Mouse (Mus musculus) monocyte, adult 5-6 weeks (primary cell): Measurements from ENCODE around the gene Slc25a34. TPM values are rescaled to one million over a fixed set of nuclear protein-coding genes. Genes with fewer than 3 reads are reported as not detected.
A peak's percentile ranks its signal among the peaks of the same experiment; 100 is the strongest.

Experiments
- ATAC-seq: fragments of 153-309, 156-312 bp; replicated peaks from 2 replicates; pipeline ENCODE4 v1.8.0; 2017; ENCODE audit warnings: mild to moderate bottlenecking; ENCODE audit not compliant: low TSS enrichment, insufficient number of reproducible peaks, severe bottlenecking, poor library complexity, low FRiP score
- total RNA-seq: library from RNA; stranded (forward); fragments of 200-1000, 200-491, 200-594 nt; gene quantifications from 3 replicates; pipeline ENCODE4 v1.2.3, GENCODE M21; 2017

The Slc25a34 gene
- total RNA-seq, 1 experiment from 2014 or later: not detected

DNA sequence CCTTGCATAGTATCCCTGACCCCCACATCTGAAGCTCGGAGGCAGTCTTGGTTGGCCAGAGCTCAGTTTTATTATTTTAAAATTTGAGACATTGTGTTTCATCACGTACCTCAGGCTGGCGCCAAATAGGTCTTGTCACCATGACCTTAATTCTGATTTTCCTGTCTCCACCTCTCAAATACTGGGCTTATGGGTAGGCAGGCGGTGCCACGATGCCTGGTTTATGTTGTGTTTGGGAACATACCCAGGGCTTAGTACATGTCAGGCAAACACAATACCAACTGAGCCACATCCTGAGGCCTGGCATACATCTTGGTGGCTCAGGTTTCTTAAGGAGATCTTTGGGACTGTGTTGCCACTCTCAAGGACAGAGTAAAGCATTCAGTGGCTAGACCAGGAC, 1.0 kb downstream of the Slc25a34 start:
- ATAC-seq: no peak

DNA sequence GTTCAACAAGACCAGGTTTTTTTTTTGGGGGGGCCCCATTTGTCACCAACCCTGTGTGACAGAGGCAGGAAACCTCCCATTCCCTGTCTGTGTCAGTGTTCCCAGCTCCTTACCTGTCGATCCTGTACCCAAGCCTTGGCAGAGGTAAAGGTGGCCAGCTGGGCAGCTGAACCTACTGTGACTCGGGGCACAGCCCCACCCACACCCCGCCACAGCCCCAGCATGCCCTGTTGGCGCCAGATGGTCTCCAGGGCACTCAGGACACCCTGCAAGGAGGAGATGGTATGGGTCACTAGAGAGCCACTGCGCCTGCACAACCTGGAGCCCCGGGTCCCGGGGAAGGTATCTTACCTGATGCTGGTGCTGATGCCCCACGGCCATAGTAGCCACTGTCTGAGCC, 1.5 kb downstream of the Slc25a34 start:
- ATAC-seq: no peak

DNA sequence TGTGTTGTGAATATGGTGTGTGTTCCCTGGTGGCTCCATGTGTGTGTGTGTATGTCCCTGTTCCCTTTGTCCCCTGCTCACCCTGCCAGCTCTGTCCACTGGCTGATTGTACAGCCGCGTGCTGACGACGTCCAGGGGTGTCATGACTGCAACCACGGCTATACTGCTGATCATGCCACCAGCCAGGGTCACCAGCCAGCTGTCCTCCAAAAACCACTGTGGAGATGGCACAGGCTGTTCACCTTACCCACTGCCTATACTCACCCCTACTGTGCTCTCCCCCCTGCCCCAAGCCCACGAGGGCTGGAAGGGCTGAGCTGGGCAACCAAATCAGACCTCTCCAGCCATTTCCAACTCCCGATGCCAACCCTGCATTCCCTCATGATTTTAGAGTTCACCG, 2.3 kb downstream of the Slc25a34 start:
- no peak for ATAC-seq

DNA sequence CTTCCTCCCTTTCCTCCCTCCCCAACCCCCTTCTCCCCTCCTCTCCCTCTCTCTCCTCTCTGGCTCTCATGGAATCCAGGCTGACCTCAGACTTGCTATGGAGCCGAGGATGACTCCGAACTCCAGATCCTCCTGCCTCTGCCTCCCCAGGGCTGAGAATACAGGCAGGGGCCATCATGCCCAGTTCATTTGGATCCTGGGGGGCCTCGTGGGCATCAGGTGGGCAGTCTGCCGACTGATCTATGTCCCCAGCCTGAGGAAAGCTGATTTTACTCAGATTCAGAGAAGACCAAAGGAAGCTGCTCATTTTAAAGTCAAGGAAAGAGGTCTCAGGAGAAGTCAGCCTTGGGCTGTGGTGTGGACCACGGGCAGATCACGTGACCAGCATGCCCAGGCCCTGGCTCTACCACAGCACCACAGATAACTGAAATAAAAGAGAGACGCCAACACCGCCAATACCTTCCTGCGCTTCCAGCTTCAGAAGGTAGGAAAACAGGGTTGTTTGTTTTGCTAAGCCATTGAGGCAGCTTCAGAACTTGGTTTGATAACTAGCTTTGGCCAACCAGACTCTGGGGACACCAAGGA, 4.2 kb downstream of the Slc25a34 start:
- ATAC-seq: no peak

DNA sequence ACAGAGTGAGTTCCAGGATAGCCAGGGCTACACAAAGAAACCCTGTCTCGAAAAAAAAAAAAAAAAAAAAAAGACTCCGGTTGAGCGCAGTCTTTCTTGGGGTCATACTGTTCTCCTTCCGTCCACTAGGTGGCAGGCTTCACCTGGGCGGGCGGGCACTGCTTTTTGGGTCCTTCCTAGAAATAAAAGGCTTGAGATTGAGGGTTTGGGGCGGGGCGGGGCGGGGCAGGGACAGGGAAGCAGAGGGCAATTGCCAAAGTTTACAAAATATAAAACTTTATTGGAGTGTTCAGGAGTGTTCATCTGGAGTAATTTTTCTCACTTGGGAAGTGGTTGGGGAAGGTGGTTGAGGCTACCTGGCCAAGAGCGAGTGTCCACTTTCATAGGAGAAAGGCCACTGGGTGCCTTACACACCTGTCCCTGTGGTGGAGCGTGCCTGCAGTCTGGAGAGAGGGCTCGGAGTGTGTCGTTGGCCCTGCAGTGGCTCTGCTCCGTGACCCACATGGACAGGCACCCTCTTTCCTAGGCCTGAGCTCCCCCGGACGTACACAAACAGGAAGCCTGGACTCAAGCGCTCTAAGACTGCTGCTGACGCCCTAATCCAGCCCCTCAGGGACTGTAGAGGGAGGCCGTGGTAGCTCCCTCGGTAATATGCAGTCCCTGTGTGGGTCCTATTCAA, 4.9 kb downstream of the Slc25a34 start, which contains the start of gene Tmem82:
Tmem82 (minus strand) TSS at position 69 of the 679 bp plus-strand sequence.
- ATAC-seq: peak; percentile 55; the same call in 1 of the 2 replicates

GRCm38 (mm10) chr4:141617863-141618564, 5.6 kb downstream of the Slc25a34 start:
- no peak for ATAC-seq

DNA sequence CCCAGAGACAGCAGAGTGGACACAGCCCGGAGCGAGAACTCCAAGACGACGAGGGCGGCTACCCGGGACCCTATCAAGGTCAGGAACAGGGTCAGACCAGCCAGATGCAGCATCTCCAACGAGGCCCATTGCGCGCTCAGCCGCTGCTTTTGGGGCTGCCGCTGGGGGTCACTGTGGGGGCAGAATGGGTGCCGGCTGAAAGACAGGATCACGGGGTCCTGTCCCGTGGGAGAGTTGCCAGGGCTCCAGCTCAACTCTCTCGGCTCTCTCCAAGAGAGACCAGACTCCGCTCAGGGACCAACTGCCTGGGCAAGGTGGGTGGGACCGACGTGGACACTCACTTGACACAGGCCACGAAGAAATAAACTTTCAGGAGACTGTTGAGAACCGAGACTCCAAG, 6.3 kb downstream of the Slc25a34 start:
- ATAC-seq: no peak

GRCm38 (mm10) chr4:141616811-141617210, 6.8 kb downstream of the Slc25a34 start:
- ATAC-seq: no peak

- ATAC-seq: no peak
Observed at GRCm38 (mm10) chr4:141614946-141615345, 8.7 kb downstream of the Slc25a34 start.

GRCm38 (mm10) chr4:141609538-141609937, 14.1 kb downstream of the Slc25a34 start:
- ATAC-seq: no peak

DNA sequence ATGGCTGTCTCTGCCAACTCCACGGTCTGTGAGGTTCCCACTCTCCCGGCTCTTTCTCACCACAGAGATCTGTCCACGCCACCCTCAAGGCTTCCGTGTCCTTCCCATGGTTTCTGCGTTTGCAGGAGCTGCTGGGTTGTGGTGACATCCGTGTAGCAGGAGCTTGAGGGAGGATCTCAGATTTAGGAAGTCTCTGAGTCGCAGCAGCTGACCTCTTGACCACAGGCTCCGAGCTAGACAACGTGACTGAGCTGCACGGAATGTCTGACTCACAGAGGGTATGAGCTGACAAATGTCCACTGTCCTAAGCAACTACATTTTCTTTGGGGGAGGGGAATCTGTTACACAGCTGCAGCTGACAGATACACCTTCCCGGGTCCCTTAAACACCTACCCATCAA, 17.8 kb downstream of the Slc25a34 start, which contains the start of gene Fblim1:
Fblim1 (minus strand) TSS at position 236 of the 400 bp plus-strand sequence.
- no peak for ATAC-seq

DNA sequence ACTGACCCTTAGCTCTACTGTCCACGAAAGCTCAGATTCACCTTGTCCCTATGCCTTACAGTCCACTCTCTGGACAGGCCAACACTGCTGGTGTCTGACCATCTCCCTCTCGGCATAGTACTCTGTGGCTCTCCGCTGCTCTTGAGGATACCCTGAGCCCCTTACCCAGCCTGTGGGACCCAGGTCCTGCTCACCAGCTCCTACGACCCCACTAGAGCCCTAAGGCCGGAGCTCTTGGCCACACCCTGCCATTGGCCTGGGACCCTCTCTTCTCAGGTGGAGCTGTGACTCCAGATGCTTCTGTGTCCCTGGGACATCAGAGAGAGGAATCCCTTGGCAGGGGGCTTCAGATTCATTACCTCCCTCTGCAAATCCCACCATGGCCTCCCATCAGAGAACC, 18.2 kb downstream of the Slc25a34 start:
- ATAC-seq: 0 out of 2 replicates have a peak, but pooled peaks have one; percentile 17

DNA sequence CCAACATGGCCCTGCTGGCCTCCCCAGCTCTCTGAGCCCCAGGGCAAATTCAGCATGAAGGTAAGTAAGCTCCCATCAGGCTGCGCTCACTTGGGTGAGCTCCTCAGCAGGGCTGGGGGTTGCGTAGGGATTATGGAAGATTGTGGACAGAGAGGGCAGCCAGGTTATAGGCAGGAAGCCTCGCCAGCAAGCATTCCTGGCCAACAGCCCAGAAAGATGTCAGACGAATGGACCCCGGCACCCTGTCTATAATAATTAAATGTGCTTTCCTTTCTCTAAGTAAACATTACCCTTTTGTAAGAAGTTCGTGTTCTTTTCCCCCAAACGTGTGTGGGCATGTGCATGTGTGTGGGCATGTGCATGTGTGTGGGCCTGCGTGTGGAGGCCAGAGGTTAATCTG, 19.1 kb downstream of the Slc25a34 start:
- ATAC-seq: no peak

DNA sequence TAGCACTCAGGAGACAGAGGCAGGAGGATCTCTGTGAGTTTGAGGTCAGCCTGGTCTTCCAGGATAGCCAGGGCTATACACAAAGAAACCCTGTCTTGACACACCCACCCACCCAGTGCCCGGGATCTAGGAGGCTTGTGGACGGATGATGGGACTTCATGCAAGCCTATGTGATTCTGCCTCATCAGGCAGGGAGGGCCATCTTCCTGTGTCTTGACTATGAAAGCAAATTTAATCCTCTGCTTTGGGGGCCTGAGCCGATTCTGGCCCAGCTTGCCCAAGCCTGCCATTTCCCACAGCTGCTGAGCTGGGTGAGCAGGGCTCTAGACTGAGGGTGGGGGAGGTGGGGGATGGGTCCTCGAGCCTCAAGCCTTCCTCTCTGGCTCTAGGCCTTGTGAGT, 19.7 kb downstream of the Slc25a34 start:
- no peak for ATAC-seq

DNA sequence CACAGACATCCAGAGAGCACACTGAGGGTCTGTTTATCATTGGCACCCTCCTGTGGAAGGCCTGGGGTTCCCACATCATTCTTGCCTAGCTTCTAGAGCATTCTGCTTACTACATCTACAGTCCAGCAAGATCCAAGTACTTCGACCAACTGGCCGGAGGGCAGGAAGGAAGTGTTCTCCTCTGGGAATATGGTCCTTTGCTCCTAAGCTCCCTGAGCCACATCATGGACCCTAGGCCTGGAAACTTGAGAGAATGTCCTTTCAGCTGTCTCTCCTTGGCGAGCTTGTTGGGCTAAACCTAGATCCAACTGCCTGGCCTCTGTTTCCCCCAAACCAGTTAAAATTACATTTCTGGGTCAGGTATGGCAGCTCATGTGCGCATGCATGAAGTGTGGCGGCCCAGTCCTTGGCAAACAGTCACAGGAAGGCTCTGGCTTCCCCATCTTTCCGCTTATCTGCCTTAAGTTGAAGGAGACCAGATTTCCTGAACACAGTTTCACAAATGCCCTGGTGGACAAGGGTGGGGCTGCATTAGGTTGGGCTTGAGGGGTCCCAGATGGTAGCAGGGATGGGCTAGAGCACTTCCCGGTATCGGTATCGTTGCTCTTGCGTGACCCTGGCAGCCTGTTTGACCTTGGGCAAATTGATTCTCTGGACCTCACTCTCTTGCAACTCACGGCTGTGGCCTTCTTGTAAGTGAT, 20.9 kb downstream of the Slc25a34 start:
- ATAC-seq: no peak

- no peak for ATAC-seq
Observed at GRCm38 (mm10) chr4:141601148-141601862, 22.3 kb downstream of the Slc25a34 start.

- ATAC-seq: no peak
Observed at GRCm38 (mm10) chr4:141600364-141600763, 23.3 kb downstream of the Slc25a34 start.

GRCm38 (mm10) chr4:141599251-141600141, 24.1 kb downstream of the Slc25a34 start:
- no peak for ATAC-seq
